Mouse (Mus musculus) forebrain, postnatal 0 days (tissue): ENCODE results near the gene Snupn. TPM values are rescaled to one million over a fixed set of nuclear protein-coding genes. Genes with fewer than 3 reads are reported as not detected.
"Not testable (repeated sequence)": the region's sequence is repeated elsewhere in the genome, so short reads cannot be mapped to it uniquely, and the experiment has no call there.

Source experiments
- ATAC-seq: fragments of 200-750 bp; cut with Nextera tagmentation; 2 replicates; pipeline ENCODE4 v1.8.0; 2017; ENCODE audit warnings: mild to moderate bottlenecking, moderate library complexity
- DNase-seq: peaks from one replicate; pipeline ENCODE4 v3.0.0-alpha.2; 2015
- H3K27ac ChIP-seq: fragments of 300-500 bp; sonication (generic); 2 replicates; pipeline ENCODE4 v1.5.1; 2014; ENCODE audit warnings: low read depth, mild to moderate bottlenecking, antibody characterized with exemption, low read length, moderate library complexity, mixed read lengths
- H3K27me3 ChIP-seq: fragments of 300-500 bp; sonication (generic); 2 replicates; pipeline ENCODE4 v1.6.1; 2014; ENCODE audit warnings: mild to moderate bottlenecking, low read length, mixed read lengths; ENCODE audit not compliant: insufficient read depth
- H3K36me3 ChIP-seq: fragments of 300-500 bp; sonication (generic); 2 replicates; pipeline ENCODE4 v1.6.1; 2014; ENCODE audit warnings: mild to moderate bottlenecking, moderate library complexity; ENCODE audit not compliant: insufficient read depth
- H3K4me1 ChIP-seq: fragments of 300-500 bp; sonication (generic); 2 replicates; pipeline ENCODE4 v1.6.1; 2014; ENCODE audit warnings: antibody characterized with exemption; ENCODE audit not compliant: insufficient read depth
- H3K4me2 ChIP-seq: fragments of 300-500 bp; sonication (generic); 2 replicates; pipeline ENCODE4 v1.6.1; 2014; ENCODE audit warnings: low read depth, mild to moderate bottlenecking, moderate library complexity
- H3K4me3 ChIP-seq: fragments of 300-500 bp; sonication (generic); 2 replicates; pipeline ENCODE4 v1.5.1; 2014; ENCODE audit warnings: low read depth, low read length, mixed read lengths
- H3K9ac ChIP-seq: fragments of 300-500 bp; sonication (generic); 2 replicates; pipeline ENCODE4 v1.6.1; 2014; ENCODE audit warnings: mild to moderate bottlenecking
- H3K9me3 ChIP-seq: fragments of 300-500 bp; sonication (generic); 2 replicates; pipeline ENCODE4 v1.6.1; 2016; ENCODE audit warnings: low read length
- CTCF ChIP-seq: sonication (generic); IDR thresholded peaks from 2 replicates; pipeline ENCODE4 v1.5.1; 2016; ENCODE audit warnings: antibody characterized with exemption, control low read depth, low read depth
- WGBS: fragments of 180-500 bp; shearing (Covaris S2); extraction: QIAGEN DNeasy Blood & Tissue Kit; methylation state at CpG from one replicate; pipeline ENCODE4 v1.1.7; 2014; 5-methylcytosine and 5-hydroxymethylcytosine counted together
- polyA plus RNA-seq: library from polyadenylated mRNA; unstranded; fragments of >200 nt; fragmentation: Nextera tagmentation; extraction: Ambion mirVana; gene quantifications from 2 replicates; pipeline ENCODE4 v1.2.1, GENCODE M21; 2015
- total RNA-seq: library from RNA; depleted of rRNA; stranded (reverse); fragments of >200 nt; gene quantifications from 2 replicates; pipeline ENCODE4 v1.2.3, GENCODE M21; 2014; rRNA removed

The Snupn gene
- total RNA-seq (21.4 and 21.9 TPM in 2 replicates), polyA plus RNA-seq (19.4 and 23.2 TPM in 2 replicates)

DNA sequence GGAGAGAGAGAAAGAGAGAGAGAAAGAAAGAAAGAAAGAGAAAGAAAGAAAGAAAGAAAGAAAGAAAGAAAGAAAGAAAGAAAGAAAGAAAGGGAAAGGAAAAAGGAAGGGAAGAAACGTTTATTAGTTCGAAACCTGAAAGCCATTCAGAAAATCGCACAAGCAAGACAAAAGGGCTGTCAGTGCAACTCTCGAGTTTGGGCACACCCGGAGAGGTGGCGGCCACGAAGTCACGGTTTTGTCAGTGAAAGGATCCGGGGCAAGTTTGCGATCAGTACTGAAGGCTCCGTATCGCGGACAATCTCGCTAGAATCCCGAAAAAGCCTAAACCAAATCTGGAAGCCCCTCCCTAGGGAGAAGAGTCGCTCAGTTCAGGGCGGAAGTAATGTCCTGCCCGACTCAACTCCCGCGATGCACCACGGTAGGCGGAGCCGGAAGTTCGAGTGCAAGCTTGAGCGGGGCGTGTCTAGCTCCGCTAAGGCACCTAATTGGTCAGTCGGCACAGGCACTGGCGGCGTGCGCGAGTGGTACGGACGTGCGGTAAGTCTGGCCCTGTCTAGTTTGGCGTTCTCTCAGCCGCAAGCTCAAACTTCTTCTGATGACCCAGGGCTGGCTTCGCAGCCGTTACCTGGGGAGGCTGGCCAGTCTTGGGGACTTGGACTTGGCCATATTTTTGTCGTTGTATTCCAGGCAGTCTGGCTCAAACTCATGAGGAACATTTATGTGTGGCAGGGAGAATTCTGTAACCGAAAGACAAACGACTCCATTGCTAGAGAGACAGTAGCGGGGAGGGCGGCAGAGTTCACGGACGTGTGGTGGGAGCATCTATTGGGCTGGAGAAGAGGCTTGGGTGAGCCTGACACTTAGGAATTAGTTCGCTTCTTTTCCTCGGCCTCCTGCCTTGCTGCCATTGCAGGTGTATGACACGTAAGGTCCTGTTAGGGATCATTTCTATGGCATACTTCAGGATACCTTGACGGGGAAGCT is at the start of gene Snupn:
Gene Snupn (plus strand): TSS at position 465 of the 987 bp plus-strand sequence.
- peaks cover 3% of the 10 kb centered on the region; the same call in 1 of the 2 replicates for H3K4me1 ChIP-seq
- 0 out of 2 replicates have a peak, but pooled peaks cover under 1% of the 10 kb centered on the region for H3K36me3 ChIP-seq
- no peak for TF ChIP-seq CTCF
- no peaks in the 10 kb centered on the region for H3K9me3 ChIP-seq
- H3K9ac ChIP-seq, result peak within 1 kb of the TSS; percentile 56
- H3K27me3 ChIP-seq, result no peaks in the 10 kb centered on the region
- peak within 1 kb of the TSS; percentile 76 for H3K4me2 ChIP-seq
- peak; percentile 100 for ATAC-seq
- peak; percentile 98 for DNase-seq
- H3K27ac ChIP-seq, result peak within 1 kb of the TSS; percentile 85
- peak within 1 kb of the TSS; percentile 52 for H3K4me3 ChIP-seq
- WGBS, result 1% methylated on average over 50 of the region's 50 CpGs

DNA sequence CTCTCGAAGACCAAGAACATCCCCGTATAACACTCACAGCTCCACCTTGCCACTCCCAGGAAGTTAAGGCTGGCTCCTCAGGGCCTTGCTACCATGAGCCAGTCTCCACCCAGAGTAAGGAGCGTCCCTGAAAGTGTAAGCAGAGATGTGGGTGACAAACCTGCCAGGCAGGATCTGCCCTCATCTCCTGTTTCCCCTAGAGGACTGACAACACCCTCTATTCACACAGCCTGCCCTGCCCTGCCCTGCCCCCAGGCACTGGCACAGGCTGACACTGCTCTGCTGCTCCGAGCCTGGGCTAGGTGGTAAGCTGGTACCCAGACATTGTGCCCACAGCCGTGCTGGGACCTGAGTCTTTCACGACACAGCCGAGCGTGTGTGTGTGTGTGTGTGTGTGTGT is 49.5 kb upstream of the Snupn start:
- H3K36me3 ChIP-seq, result no peaks in the 10 kb centered on the region
- no peak for ATAC-seq
- no peak overlapping the region for H3K9ac ChIP-seq
- DNase-seq, result no peak
- no peaks in the 10 kb centered on the region for H3K4me1 ChIP-seq
- no peak for TF ChIP-seq CTCF
- WGBS, result 73% methylated on average over 8 of the region's 8 CpGs
- no peak overlapping the region for H3K4me2 ChIP-seq
- no peaks in the 10 kb centered on the region for H3K27me3 ChIP-seq
- no peak overlapping the region for H3K4me3 ChIP-seq
- no peaks in the 10 kb centered on the region for H3K9me3 ChIP-seq
- H3K27ac ChIP-seq, result no peak overlapping the region

DNA sequence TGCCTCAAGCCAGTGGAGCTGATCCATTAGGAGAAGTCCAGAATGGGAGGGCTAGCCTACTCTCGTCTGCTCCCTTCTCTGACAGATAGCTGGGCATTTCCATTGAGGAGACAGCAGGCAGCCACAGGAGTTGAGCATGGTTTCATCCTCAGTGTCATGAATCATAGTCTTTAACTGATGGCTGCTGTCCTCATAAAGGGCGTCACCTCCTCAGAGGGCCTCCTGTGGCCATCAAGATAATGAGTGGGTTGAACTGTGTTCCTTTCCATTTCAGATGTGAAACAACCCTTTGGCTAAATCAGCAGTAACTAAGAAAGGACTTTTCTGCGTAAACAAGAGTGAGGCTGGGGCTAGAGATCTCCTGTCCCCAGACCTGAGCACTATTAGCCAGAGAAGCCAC is 47.0 kb upstream of the Snupn start:
- H3K36me3 ChIP-seq, result no peaks in the 10 kb centered on the region
- DNase-seq, result no peak
- H3K27me3 ChIP-seq, result no peaks in the 10 kb centered on the region
- ATAC-seq, result no peak
- H3K4me3 ChIP-seq, result no peak overlapping the region
- H3K27ac ChIP-seq, result no peak overlapping the region
- no peaks in the 10 kb centered on the region for H3K4me1 ChIP-seq
- WGBS, result 76% methylated on average over 3 of the region's 3 CpGs
- H3K4me2 ChIP-seq, result no peak overlapping the region
- no peaks in the 10 kb centered on the region for H3K9me3 ChIP-seq
- TF ChIP-seq CTCF, result no peak
- H3K9ac ChIP-seq, result no peak overlapping the region

DNA sequence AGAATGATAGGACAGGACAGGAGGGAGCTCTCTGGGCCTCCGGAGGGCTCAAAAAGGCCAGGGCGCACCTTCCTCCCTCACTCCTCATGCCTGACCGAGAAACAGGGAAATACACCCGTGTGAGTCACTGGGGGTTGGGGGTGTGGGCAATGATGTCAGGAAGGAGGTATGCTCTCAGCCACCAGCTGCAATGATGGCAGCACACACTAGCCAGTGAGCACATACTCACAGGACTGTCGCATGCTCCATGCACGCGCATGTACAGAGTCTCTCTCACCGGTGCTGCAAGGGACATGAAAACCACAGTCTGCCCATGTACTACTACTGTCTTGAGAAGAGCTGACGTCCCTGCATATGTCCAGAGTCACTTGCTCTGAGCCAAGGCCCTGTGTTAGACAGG is 43.1 kb upstream of the Snupn start:
- no peak for ATAC-seq
- Histone ChIP-seq H3K4me2 (no peak overlapping the region), H3K9me3 (no peaks in the 10 kb centered on the region), H3K9ac (no peak overlapping the region), H3K36me3 (no peaks in the 10 kb centered on the region), H3K27ac (no peak overlapping the region), H3K27me3 (no peaks in the 10 kb centered on the region), H3K4me1 (no peaks in the 10 kb centered on the region), H3K4me3 (no peak overlapping the region)
- no peak for DNase-seq
- WGBS, result 87% methylated on average over 9 of the region's 9 CpGs
- TF ChIP-seq CTCF, result no peak

DNA sequence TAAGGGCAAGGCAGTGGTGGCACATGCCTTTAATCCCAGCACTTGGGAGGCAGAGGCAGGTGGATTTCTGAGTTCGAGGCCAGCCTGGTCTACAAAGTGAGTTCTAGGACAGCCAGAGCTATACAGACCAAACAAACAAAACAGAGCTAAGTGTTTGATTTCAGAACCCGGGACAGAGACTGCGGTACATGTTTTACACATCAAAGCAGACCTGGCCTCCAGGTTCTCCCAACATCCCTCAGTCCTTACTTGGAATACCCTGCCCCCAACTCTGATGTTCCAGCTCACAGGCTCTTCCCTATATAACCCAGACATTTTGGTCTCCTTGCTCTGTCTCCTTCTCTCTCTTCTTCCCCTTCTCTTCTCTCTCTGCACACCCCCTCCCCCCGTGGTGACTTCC is 40.7 kb upstream of the Snupn start:
- 48% methylated on average over 4 of the region's 4 CpGs for WGBS
- H3K9me3 ChIP-seq, H3K27me3 ChIP-seq, H3K9ac ChIP-seq, ATAC-seq, H3K4me1 ChIP-seq, H3K27ac ChIP-seq, H3K36me3 ChIP-seq, H3K4me2 ChIP-seq, H3K4me3 ChIP-seq, DNase-seq: not testable (repeated sequence)

DNA sequence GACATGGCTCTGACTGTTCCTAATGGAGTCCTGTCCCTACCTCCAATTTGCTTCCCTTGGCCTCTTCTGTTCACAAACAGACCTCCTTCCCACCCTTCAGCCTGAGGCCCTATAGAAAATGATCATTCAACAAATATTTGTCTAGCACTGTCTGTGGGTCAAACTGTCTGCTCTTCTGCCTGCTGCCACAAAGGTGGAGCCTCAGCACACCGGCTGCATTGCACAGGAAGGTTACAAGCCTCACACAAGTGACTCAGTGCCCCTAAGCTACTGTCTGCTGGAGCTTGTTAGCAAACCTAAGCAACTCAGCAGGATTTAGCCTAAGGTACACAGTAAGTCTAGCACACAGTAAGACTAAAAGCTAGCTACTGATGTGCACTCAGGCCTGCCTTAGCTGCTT is 39.7 kb upstream of the Snupn start:
- no peak for TF ChIP-seq CTCF
- Histone ChIP-seq H3K27ac (no peak overlapping the region), H3K9ac (no peak overlapping the region), H3K9me3 (no peaks in the 10 kb centered on the region), H3K4me2 (no peak overlapping the region), H3K36me3 (no peaks in the 10 kb centered on the region), H3K4me3 (no peak overlapping the region), H3K27me3 (no peaks in the 10 kb centered on the region), H3K4me1 (no peaks in the 10 kb centered on the region)
- WGBS, result 75% methylated on average over 1 of the region's 1 CpGs
- no peak for DNase-seq
- ATAC-seq, result no peak

DNA sequence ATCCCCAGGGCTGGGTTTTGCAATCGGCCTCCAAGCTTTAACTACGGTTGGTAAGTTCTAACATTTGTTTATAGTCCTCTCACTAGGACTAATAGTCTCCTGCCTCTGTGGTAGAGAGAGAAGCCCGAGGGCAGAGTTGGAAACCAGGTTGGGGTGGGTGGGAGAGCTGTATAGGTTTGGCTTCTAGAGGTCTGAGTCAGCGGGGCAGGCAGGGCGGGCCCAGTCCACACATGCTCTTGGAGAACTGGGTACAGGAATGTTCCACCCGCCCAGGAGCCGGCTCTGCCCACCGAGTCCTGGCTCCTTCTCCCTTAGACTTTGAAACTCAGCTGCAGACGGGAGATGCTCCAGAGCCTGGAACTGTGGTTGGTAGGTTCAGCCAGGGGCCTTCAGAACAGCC is 36.7 kb upstream of the Snupn start:
- DNase-seq (no peak), ATAC-seq (no peak)
- Histone ChIP-seq H3K27ac (no peak overlapping the region), H3K4me2 (no peak overlapping the region), H3K9ac (no peak overlapping the region), H3K4me3 (no peak overlapping the region), H3K36me3 (no peaks in the 10 kb centered on the region), H3K27me3 (no peaks in the 10 kb centered on the region), H3K4me1 (no peaks in the 10 kb centered on the region), H3K9me3 (no peaks in the 10 kb centered on the region)
- WGBS, result 91% methylated on average over 9 of the region's 9 CpGs
- no peak for TF ChIP-seq CTCF
